Mouse (Mus musculus): ENCODE measurements around the gene Mael. TPM values are rescaled to one million over a fixed set of nuclear protein-coding genes. Genes with fewer than 3 reads are reported as not detected.

Mael gene
- total RNA-seq, 2 experiments from 2014 or later, result not detected

GRCm38 (mm10) chr1:166209371-166209770 lies 29.2 kb downstream of the Mael start:
- DNase-seq, result no peak

- DNase-seq, result no peak
These were observed 33.4 kb downstream of the Mael start for GRCm38 (mm10) chr1:166205159-166205558.

- DNase-seq, result no peak
These were observed 34.4 kb downstream of the Mael start for GRCm38 (mm10) chr1:166204171-166204570.

GRCm38 (mm10) chr1:166189821-166190220 lies 48.7 kb downstream of the Mael start:
- DNase-seq, result no peak

GRCm38 (mm10) chr1:166185357-166185756 lies 53.2 kb downstream of the Mael start:
- no peak for DNase-seq

GRCm38 (mm10) chr1:166184391-166185229 lies 53.9 kb downstream of the Mael start:
- DNase-seq, result no peak

GRCm38 (mm10) chr1:166182952-166183627 lies 55.5 kb downstream of the Mael start:
- DNase-seq, result peak; percentile 13 to 18

GRCm38 (mm10) chr1:166181510-166181909 lies 57.0 kb downstream of the Mael start:
- DNase-seq, result no peak

GRCm38 (mm10) chr1:166173621-166174020 lies 64.9 kb downstream of the Mael start:
- no peak for DNase-seq

GRCm38 (mm10) chr1:166172992-166173391 lies 65.6 kb downstream of the Mael start:
- DNase-seq, result no peak

GRCm38 (mm10) chr1:166170852-166171251 lies 67.7 kb downstream of the Mael start:
- no peak for DNase-seq

GRCm38 (mm10) chr1:166169713-166170112 lies 68.8 kb downstream of the Mael start:
- DNase-seq, result no peak

- DNase-seq, result no peak
These were observed 70.5 kb downstream of the Mael start for GRCm38 (mm10) chr1:166168017-166168416.

- no peak for DNase-seq
These were observed 71.1 kb downstream of the Mael start for GRCm38 (mm10) chr1:166167405-166167804.

- no peak for DNase-seq
These were observed 73.4 kb downstream of the Mael start for GRCm38 (mm10) chr1:166165159-166165558.

GRCm38 (mm10) chr1:166164580-166164979 lies 74.0 kb downstream of the Mael start:
- no peak for DNase-seq

- DNase-seq, result peak; percentile 47 to 87
These were observed 77.7 kb downstream of the Mael start for GRCm38 (mm10) chr1:166160569-166161445.

GRCm38 (mm10) chr1:166160111-166160510 lies 78.4 kb downstream of the Mael start:
- no peak for DNase-seq

GRCm38 (mm10) chr1:166158664-166159063 lies 79.9 kb downstream of the Mael start:
- DNase-seq, result no peak

- DNase-seq, result no peak
These were observed 80.8 kb downstream of the Mael start for GRCm38 (mm10) chr1:166157712-166158111.

GRCm38 (mm10) chr1:166155113-166155494 lies 83.4 kb downstream of the Mael start:
- no peak for DNase-seq
